Mouse (Mus musculus) bone marrow, adult 2 months (tissue): ENCODE measurements at regions not wholly inside any gene's neighbourhood (a gene's known extent, or its start where the extent isn't known, plus 50 kb on each side); places are given as distances from the start of the nearest gene placed in this dataset.

Experiments
- CTCF ChIP-seq: fragments of 200-500 bp; IDR thresholded peaks from 2 replicates; pipeline ENCODE4 v1.5.1; 2011; ENCODE audit warnings: low read length, control low read depth; ENCODE audit not compliant: control insufficient read depth, insufficient read depth
- POLR2A ChIP-seq: fragments of 200-500 bp; IDR thresholded peaks from 2 replicates; pipeline ENCODE4 v1.6.1; 2011; ENCODE audit warnings: low read depth, mild to moderate bottlenecking, control low read depth, low read length, borderline replicate concordance; ENCODE audit not compliant: control insufficient read depth

GRCm38 (mm10) chr2:129908701-129909425 is 103.3 kb upstream of the Tgm3 start:
- no peak for TF ChIP-seq CTCF
- no peak for TF ChIP-seq POLR2A
